Mouse (Mus musculus) midbrain, embryonic 12.5 days (tissue): ENCODE data around the gene Tmem201. TPM values are rescaled to one million over a fixed set of nuclear protein-coding genes. Genes with fewer than 3 reads are reported as not detected.

Experiments used
- ATAC-seq: fragments of 200-750 bp; cut with Nextera tagmentation; 2 replicates; pipeline ENCODE4 v1.8.0; 2017; ENCODE audit warnings: low read depth, moderate TSS enrichment, moderate library complexity; ENCODE audit not compliant: low FRiP score
- H3K27ac ChIP-seq: fragments of 300-500 bp; sonication (generic); replicated peaks from 2 replicates; pipeline ENCODE4 v1.5.1; 2016; ENCODE audit warnings: mild to moderate bottlenecking
- H3K27me3 ChIP-seq: fragments of 300-500 bp; sonication (generic); 2 replicates; pipeline ENCODE4 v1.6.1; 2016; ENCODE audit warnings: mild to moderate bottlenecking
- H3K36me3 ChIP-seq: fragments of 300-500 bp; sonication (generic); 2 replicates; pipeline ENCODE4 v1.6.1; 2016
- H3K4me1 ChIP-seq: fragments of 300-500 bp; sonication (generic); 2 replicates; pipeline ENCODE4 v1.6.1; 2016
- H3K4me2 ChIP-seq: fragments of 300-500 bp; sonication (generic); replicated peaks from 2 replicates; pipeline ENCODE4 v1.6.1; 2016; ENCODE audit warnings: mild to moderate bottlenecking, moderate library complexity
- H3K4me3 ChIP-seq: fragments of 300-500 bp; sonication (generic); 2 replicates; pipeline ENCODE4 v1.5.1; 2016; ENCODE audit warnings: mild to moderate bottlenecking
- H3K9ac ChIP-seq: fragments of 300-500 bp; sonication (generic); replicated peaks from 2 replicates; pipeline ENCODE4 v1.6.1; 2016; ENCODE audit warnings: mild to moderate bottlenecking, moderate library complexity
- H3K9me3 ChIP-seq: fragments of 300-500 bp; sonication (generic); 2 replicates; pipeline ENCODE4 v1.6.1; 2016; ENCODE audit warnings: mild to moderate bottlenecking
- WGBS: fragments of 180-500 bp; shearing (Covaris S2); methylation state at CpG from one replicate; pipeline ENCODE4 v1.1.7; 2016; 5-methylcytosine and 5-hydroxymethylcytosine counted together
- polyA plus RNA-seq: library from polyadenylated mRNA; unstranded; fragments of >200 nt; fragmentation: Nextera tagmentation; extraction: Ambion mirVana; gene quantifications from 2 replicates; pipeline ENCODE4 v1.2.1, GENCODE M21; 2016

Tmem201 gene
- polyA plus RNA-seq, 1 experiment from 2014 or later, result 39.3 TPM

DNA sequence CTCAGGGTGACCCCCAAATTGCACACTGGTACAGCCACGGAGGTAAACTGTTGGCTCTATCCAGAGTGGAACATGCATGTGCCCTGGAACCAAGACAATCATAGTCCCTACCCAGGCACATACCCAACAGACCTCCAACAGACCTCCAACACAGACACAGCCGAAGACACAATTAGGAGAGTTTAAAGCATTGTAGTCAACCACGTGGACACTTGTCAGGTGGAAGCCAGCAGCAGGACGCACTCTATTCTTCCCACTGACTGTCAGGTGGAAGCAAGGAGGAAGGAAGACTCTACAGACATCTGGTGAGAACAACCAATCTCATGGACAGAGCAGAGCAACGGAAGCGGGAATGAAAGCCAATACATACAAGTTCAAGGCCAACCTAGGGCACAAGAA lies 72.2 kb downstream of the Tmem201 start:
- no peak overlapping the region for H3K4me2 ChIP-seq
- 0 out of 2 replicates have a peak, but pooled peaks cover 5% of the 10 kb centered on the region for H3K36me3 ChIP-seq
- ATAC-seq, result no peak
- no peaks in the 10 kb centered on the region for H3K27me3 ChIP-seq
- no peak overlapping the region for H3K4me3 ChIP-seq
- WGBS, result 93% methylated on average over 6 of the region's 6 CpGs
- no peaks in the 10 kb centered on the region for H3K9me3 ChIP-seq
- no peak overlapping the region for H3K27ac ChIP-seq
- H3K9ac ChIP-seq, result no peak overlapping the region
- H3K4me1 ChIP-seq, result no peaks in the 10 kb centered on the region

Other genes with a start within 250 kb of the Tmem201 start
- gene Ctnnbip1, start 219.8 kb downstream of the Tmem201 start, polyA plus RNA-seq, result 66.3 and 68.2 TPM in 2 replicates
- 84.4 and 103 TPM in 2 replicates for gene Clstn1, start 151.6 kb downstream of the Tmem201 start, polyA plus RNA-seq
- 13.2 and 14.0 TPM in 2 replicates for gene Pik3cd, start 35.5 kb downstream of the Tmem201 start, polyA plus RNA-seq
- 17.3 and 17.5 TPM in 2 replicates for gene Slc25a33, start 36.2 kb upstream of the Tmem201 start, polyA plus RNA-seq
- gene Spsb1, start 217.0 kb upstream of the Tmem201 start, polyA plus RNA-seq, result 8.0 and 11.8 TPM in 2 replicates